ENCODE assay signal across 15 mouse cellular contexts in the genomic region with DNA sequence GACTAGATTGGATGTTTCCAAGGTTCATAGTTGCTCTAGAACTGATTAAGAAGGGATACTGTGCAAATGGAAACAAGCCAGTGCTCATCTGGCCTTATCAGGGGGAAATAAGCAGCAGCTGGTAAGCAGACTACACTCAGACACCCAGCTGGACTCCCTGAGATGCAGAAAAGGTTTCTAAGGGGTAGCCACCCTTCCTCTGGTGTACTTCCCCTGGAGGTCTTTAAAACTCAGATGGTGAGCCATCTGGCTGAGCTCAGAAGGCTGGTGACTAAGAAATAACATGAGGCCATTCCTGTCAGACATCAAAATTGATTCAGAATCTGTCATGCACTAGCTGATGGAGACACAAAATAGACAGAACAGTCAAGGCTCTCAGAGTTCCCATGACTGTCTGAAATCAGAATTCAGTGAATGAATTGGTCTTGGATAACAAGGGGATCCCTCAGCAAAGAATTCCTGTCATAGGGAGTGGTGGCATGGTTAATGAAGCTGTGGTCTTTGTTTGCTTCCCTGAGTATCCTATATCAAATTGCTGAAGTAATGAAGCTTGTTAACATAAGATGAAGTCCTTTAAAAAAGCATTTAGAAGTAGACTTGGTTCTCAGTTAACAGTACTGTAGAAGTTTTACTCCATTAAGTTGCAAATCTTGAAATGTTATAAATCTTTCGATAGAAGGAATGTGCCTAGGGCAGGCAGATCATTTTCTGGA.
A peak's percentile ranks its signal among the peaks of the same experiment; 100 is the strongest.
DNase-seq lines count a peak whose midpoint lies in the region; ATAC-seq lines count a peak whose summit lies in the region.
"Had no signal": no experiment of that assay in that cellular context is flagged by ENCODE, and none has a peak within 500 bp of the region (broad histone marks: within the 10 kb centered on the region; RNA-seq: fewer than 3 reads in every experiment).

No protein-coding gene starts in this region.

- no peak for DNase-seq in forebrain, embryonic 10.5 days (ENCODE audit: extremely low spot score, low spot score)
- DNase-seq in kidney, postnatal 10 days = peak; percentile 7
- DNase-seq in kidney, postnatal 25 days = no peak
- peak; percentile 21 to 24 for DNase-seq in layer of hippocampus, postnatal 36 days
- DNase-seq in liver = no peak
- no peak for DNase-seq in testis, postnatal 10 days (ENCODE audit: low spot score)
- DNase-seq: adrenal gland, adult 8-10 months; cerebellum, adult 11-12 months; gastrocnemius, postnatal 10 days; lung, postnatal 14 days had no signal

- 0 out of 2 replicates have a peak, but pooled peaks have one; percentile 33 for ATAC-seq in forebrain, embryonic 12.5 days (ENCODE audit: low FRiP score)
- ATAC-seq in forebrain, embryonic 16.5 days = peak; percentile 59
- ATAC-seq: liver, embryonic 12.5 days; midbrain, embryonic 15.5 days had no signal

- WGBS in forebrain, embryonic 12.5 days = 68% methylated on average over 1 of the region's 1 CpGs
- WGBS in forebrain, embryonic 10.5 days = 89% methylated on average over 1 of the region's 1 CpGs
- WGBS in forebrain, embryonic 16.5 days = 49% methylated on average over 1 of the region's 1 CpGs

- no peaks in the 10 kb centered on the region for H3K36me3 ChIP-seq in forebrain, embryonic 12.5 days (replicated peaks)
- H3K36me3 ChIP-seq in forebrain, embryonic 10.5 days (replicated peaks) = no peaks in the 10 kb centered on the region
- H3K36me3 ChIP-seq in forebrain, embryonic 16.5 days (ENCODE audit: control insufficient read depth, insufficient read depth) = no peaks in the 10 kb centered on the region
- H3K36me3 ChIP-seq: embryonic facial prominence, embryonic 15.5 days; liver, embryonic 12.5 days; midbrain, embryonic 15.5 days had no signal

- H3K4me3 ChIP-seq in forebrain, embryonic 12.5 days (replicated peaks) = no peak overlapping the region
- H3K4me3 ChIP-seq in forebrain, embryonic 10.5 days = no peak overlapping the region
- H3K4me3 ChIP-seq in forebrain, embryonic 16.5 days (replicated peaks; ENCODE audit: low read length) = no peak overlapping the region
- H3K4me3 ChIP-seq: embryonic facial prominence, embryonic 15.5 days; liver, embryonic 12.5 days; midbrain, embryonic 15.5 days had no signal

- H3K4me2 ChIP-seq in forebrain, embryonic 12.5 days = no peak overlapping the region
- no peak overlapping the region for H3K4me2 ChIP-seq in forebrain, embryonic 16.5 days (ENCODE audit: low read length)
- H3K4me2 ChIP-seq: embryonic facial prominence, embryonic 15.5 days; liver, embryonic 12.5 days; midbrain, embryonic 15.5 days had no signal

- H3K9ac ChIP-seq in forebrain, embryonic 12.5 days = no peak overlapping the region
- no peak overlapping the region for H3K9ac ChIP-seq in forebrain, embryonic 16.5 days (replicated peaks; ENCODE audit: low read depth, low read length)
- H3K9ac ChIP-seq: embryonic facial prominence, embryonic 15.5 days; liver, embryonic 12.5 days; midbrain, embryonic 15.5 days had no signal

- no peak overlapping the region for H3K27ac ChIP-seq in forebrain, embryonic 12.5 days
- no peak overlapping the region for H3K27ac ChIP-seq in forebrain, embryonic 10.5 days
- H3K27ac ChIP-seq in forebrain, embryonic 16.5 days (ENCODE audit: low read length) = peak overlapping the region; percentile 55
- H3K27ac ChIP-seq: embryonic facial prominence, embryonic 15.5 days; liver, embryonic 12.5 days; midbrain, embryonic 15.5 days had no signal

- H3K27me3 ChIP-seq in forebrain, embryonic 12.5 days = no peaks in the 10 kb centered on the region
- no peaks in the 10 kb centered on the region for H3K27me3 ChIP-seq in forebrain, embryonic 10.5 days (ENCODE audit: poor library complexity, severe bottlenecking)
- H3K27me3 ChIP-seq in forebrain, embryonic 16.5 days (replicated peaks; ENCODE audit: control insufficient read depth, insufficient read depth, low read length) = no peaks in the 10 kb centered on the region
- H3K27me3 ChIP-seq: embryonic facial prominence, embryonic 15.5 days; liver, embryonic 12.5 days; midbrain, embryonic 15.5 days had no signal

- H3K4me1 ChIP-seq in forebrain, embryonic 12.5 days = 0 out of 2 replicates have a peak, but pooled peaks cover 3% of the 10 kb centered on the region
- H3K4me1 ChIP-seq in forebrain, embryonic 10.5 days = 0 out of 2 replicates have a peak, but pooled peaks cover 5% of the 10 kb centered on the region
- H3K4me1 ChIP-seq in forebrain, embryonic 16.5 days (replicated peaks; ENCODE audit: control insufficient read depth, insufficient read depth, low read length) = no peaks in the 10 kb centered on the region
- H3K4me1 ChIP-seq: embryonic facial prominence, embryonic 15.5 days; liver, embryonic 12.5 days; midbrain, embryonic 15.5 days had no signal

- H3K9me3 ChIP-seq in forebrain, embryonic 12.5 days = no peaks in the 10 kb centered on the region
- no peaks in the 10 kb centered on the region for H3K9me3 ChIP-seq in forebrain, embryonic 10.5 days
- no peaks in the 10 kb centered on the region for H3K9me3 ChIP-seq in forebrain, embryonic 16.5 days (ENCODE audit: control insufficient read depth, low read length)
- H3K9me3 ChIP-seq: embryonic facial prominence, embryonic 15.5 days; liver, embryonic 12.5 days; midbrain, embryonic 15.5 days had no signal

Comparison
In these comparisons a context has a peak if more than half of its experiments do, and no peak if none do; other contexts are left out.
1. DNase-seq: peak in kidney, postnatal 10 days (single experiment) and layer of hippocampus, postnatal 36 days (2 of 2); none in forebrain, embryonic 10.5 days (single experiment), kidney, postnatal 25 days (0 of 2), liver (single experiment) and testis, postnatal 10 days (single experiment).